Comparison of ENCODE assay signal across 8 mouse cellular contexts in the genomic region with DNA sequence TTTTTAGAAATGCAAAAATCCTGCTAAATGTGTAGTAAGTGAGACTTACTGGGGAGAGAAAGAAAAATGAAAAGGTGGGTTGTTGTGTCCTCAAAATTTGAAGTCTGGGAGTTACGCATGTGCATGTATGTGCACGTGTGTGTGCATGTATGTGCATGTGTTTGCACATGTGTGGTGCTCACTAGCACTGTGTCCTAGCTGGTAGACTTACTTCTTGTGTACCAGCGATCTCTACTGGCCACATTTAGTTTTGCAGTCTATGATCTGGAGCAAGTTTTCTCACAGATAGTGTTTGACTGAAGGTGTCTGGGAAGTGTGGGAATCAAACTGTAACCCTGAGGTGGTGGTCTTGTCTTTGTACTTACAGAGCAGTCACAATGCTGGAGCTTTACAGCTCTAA. TPM values are rescaled to one million over a fixed set of nuclear protein-coding genes. Genes with fewer than 3 reads are reported as not detected.
DNase-seq lines count a peak whose midpoint lies in the region; ATAC-seq and TF ChIP-seq lines count a peak whose summit lies in the region.

No protein-coding gene starts in this region.

- no peak overlapping the region for H3K4me3 ChIP-seq in kidney, embryonic 16.5 days (ENCODE audit: low read length)
- no peak overlapping the region for H3K4me3 ChIP-seq in ES-E14 (ENCODE audit: insufficient read depth in 1 of 2, low read depth in 1 of 2, low read length in 2 of 2, poor library complexity in 1 of 2, severe bottlenecking in 1 of 2)
- H3K4me3 ChIP-seq in forebrain, embryonic 13.5 days = no peak overlapping the region

- peak; percentile 63; the same call in 1 of the 2 replicates for TF ChIP-seq CTCF in brain, embryonic 14.5 days (IDR thresholded peaks at IDR 0.05; ENCODE audit: borderline replicate concordance, extremely low read depth, insufficient read depth, insufficient read length)

- no peaks in the 10 kb centered on the region for H3K36me3 ChIP-seq in kidney, embryonic 16.5 days (ENCODE audit: insufficient read depth, low read length)
- H3K36me3 ChIP-seq in ES-E14 (ENCODE audit: control insufficient read depth, insufficient read depth, low read length, poor library complexity, severe bottlenecking) = no peaks in the 10 kb centered on the region
- H3K36me3 ChIP-seq in forebrain, embryonic 13.5 days (ENCODE audit: poor library complexity, severe bottlenecking) = no peaks in the 10 kb centered on the region

- ATAC-seq in kidney, embryonic 16.5 days (ENCODE audit: low FRiP score, low TSS enrichment) = no peak
- ATAC-seq in forebrain, embryonic 13.5 days = no peak

- intact Hi-C loops in left cerebral cortex, postnatal 25 days (cut with DNase I) = loop anchor here (5.0 kb wide), 1 partner anchor 558 kb away; no protein-coding TSS in a partner anchor

- 31% methylated on average over 3 of the region's 3 CpGs for WGBS in kidney, embryonic 16.5 days
- 28% methylated on average over 3 of the region's 3 CpGs for WGBS in forebrain, embryonic 13.5 days

- in situ Hi-C loops in ES-E14 (cut with MboI; ENCODE audit: low sequenced_read_pairs in 2 of 2, unreplicated experiment in 2 of 2) = loop anchor here (25.0 kb wide), 1 partner anchor 283 kb away; no protein-coding TSS in a partner anchor

- no peaks in the 10 kb centered on the region for H3K27me3 ChIP-seq in kidney, embryonic 16.5 days (ENCODE audit: insufficient read depth, low read length)
- no peaks in the 10 kb centered on the region for H3K27me3 ChIP-seq in forebrain, embryonic 13.5 days

- no peak overlapping the region for H3K27ac ChIP-seq in kidney, embryonic 16.5 days (ENCODE audit: low read length)
- no peak overlapping the region for H3K27ac ChIP-seq in ES-E14 (ENCODE audit: insufficient read depth, low read depth, low read length, poor library complexity, severe bottlenecking)
- no peak overlapping the region for H3K27ac ChIP-seq in forebrain, embryonic 13.5 days

- no peak for TF ChIP-seq POLR2A in brain, embryonic 14.5 days (IDR thresholded peaks at IDR 0.05; ENCODE audit: borderline replicate concordance, extremely low read depth, insufficient read depth, insufficient read length, poor library complexity, severe bottlenecking)

- H3K9me3 ChIP-seq in kidney, embryonic 16.5 days (ENCODE audit: low read length) = no peaks in the 10 kb centered on the region
- H3K9me3 ChIP-seq in ES-E14 (ENCODE audit: control insufficient read depth, insufficient read depth, low read depth, low read length) = no peaks in the 10 kb centered on the region
- no peaks in the 10 kb centered on the region for H3K9me3 ChIP-seq in forebrain, embryonic 13.5 days (replicated peaks)

- DNase-seq in kidney, adult 11 months = peak; percentile 8
- peak; percentile 54 for DNase-seq in ES-E14 (ENCODE audit: low read depth, low spot score)
- DNase-seq in brain, embryonic 14.5 days (ENCODE audit: low read depth) = peak; percentile 70
- peak; percentile 6 for DNase-seq in gonadal fat pad, adult 2 months (ENCODE audit: low read depth)
- peak; percentile 18 to 33 for DNase-seq in left cerebral cortex, postnatal 25 days (ENCODE audit: low spot score in 2 of 2)
- peak; percentile 27 for DNase-seq in retina, postnatal 7 days (ENCODE audit: low read depth, low spot score)

- no peaks in the 10 kb centered on the region for H3K4me1 ChIP-seq in kidney, embryonic 16.5 days (ENCODE audit: insufficient read depth, low read length)
- H3K4me1 ChIP-seq in ES-E14 (ENCODE audit: control insufficient read depth in 2 of 2, insufficient read depth in 2 of 2, low read length in 2 of 2, poor library complexity in 1 of 2) = no peaks in the 10 kb centered on the region
- H3K4me1 ChIP-seq in forebrain, embryonic 13.5 days = no peaks in the 10 kb centered on the region

- no peak overlapping the region for H3K4me2 ChIP-seq in kidney, embryonic 16.5 days (replicated peaks; ENCODE audit: low read depth, low read length)
- no peak overlapping the region for H3K4me2 ChIP-seq in forebrain, embryonic 13.5 days

- no peak overlapping the region for H3K9ac ChIP-seq in kidney, embryonic 16.5 days (replicated peaks; ENCODE audit: low read length)
- no peak overlapping the region for H3K9ac ChIP-seq in ES-E14 (ENCODE audit: insufficient read depth, low read depth, low read length, poor library complexity, severe bottlenecking)
- no peak overlapping the region for H3K9ac ChIP-seq in forebrain, embryonic 13.5 days

TF ChIP-seq in ES-E14, 5 proteins besides CTCF, POLR2A, EP300 and RAD21:
- TF ChIP-seq ZC3H11A (IDR thresholded peaks at IDR 0.05; ENCODE audit: borderline replicate concordance, low read depth, low read length) = peak; percentile 89
- no peak for TF ChIP-seq MAFK (IDR thresholded peaks at IDR 0.05; ENCODE audit: insufficient read depth, low read depth, low read length)
- TF ChIP-seq HCFC1 (IDR thresholded peaks at IDR 0.05; ENCODE audit: borderline replicate concordance, insufficient read depth, low read length) = no peak
- no peak for TF ChIP-seq CHD2 (IDR thresholded peaks at IDR 0.05; ENCODE audit: low read depth, low read length)
- TF ChIP-seq ZNF384 (IDR thresholded peaks at IDR 0.05; ENCODE audit: low read depth, low read length) = no peak

RNA-seq across cellular contexts. Expression of a gene that starts 14.2 kb away (rescaled TPM):
- not detected in 2 replicates for polyA plus RNA-seq in kidney, embryonic 16.5 days (2015; fragmentation: Nextera tagmentation; extraction: Ambion mirVana)
- not detected in 2 replicates for total RNA-seq in ES-E14 (2012; rRNA removed)
- polyA plus RNA-seq in brain, embryonic 14.5 days (2012; rRNA removed) = 0.01 TPM in 1 of 2 replicates, not detected in the other
- polyA plus RNA-seq in gonadal fat pad, adult 2 months (2012; rRNA removed) = not detected in 2 replicates
- not detected for total RNA-seq in left cerebral cortex, postnatal 25 days (2021)
- not detected in 2 replicates for polyA plus RNA-seq in forebrain, embryonic 13.5 days (2015; fragmentation: Nextera tagmentation; extraction: Ambion mirVana)

RNA-seq across cellular contexts. Expression of a gene that starts 15.8 kb away (rescaled TPM):
- not detected in 2 replicates for polyA plus RNA-seq in kidney, embryonic 16.5 days (2015; fragmentation: Nextera tagmentation; extraction: Ambion mirVana)
- not detected in 2 replicates for total RNA-seq in ES-E14 (2012; rRNA removed)
- polyA plus RNA-seq in brain, embryonic 14.5 days (2012; rRNA removed) = not detected in 2 replicates
- polyA plus RNA-seq in gonadal fat pad, adult 2 months (2012; rRNA removed) = not detected in 2 replicates
- not detected for total RNA-seq in left cerebral cortex, postnatal 25 days (2021)
- not detected in 2 replicates for polyA plus RNA-seq in forebrain, embryonic 13.5 days (2015; fragmentation: Nextera tagmentation; extraction: Ambion mirVana)

RNA-seq across cellular contexts. Expression of a gene that starts 18.9 kb away (rescaled TPM):
- polyA plus RNA-seq in kidney, embryonic 16.5 days (2015; fragmentation: Nextera tagmentation; extraction: Ambion mirVana) = 0.51 and 1.7 TPM in 2 replicates
- 30.2 and 40.1 TPM in 2 replicates for total RNA-seq in ES-E14 (2012; rRNA removed)
- polyA plus RNA-seq in brain, embryonic 14.5 days (2012; rRNA removed) = 0.15 TPM in 1 of 2 replicates, not detected in the other
- 0.09 and 0.14 TPM in 2 replicates for polyA plus RNA-seq in gonadal fat pad, adult 2 months (2012; rRNA removed)
- total RNA-seq in left cerebral cortex, postnatal 25 days (2021) = 1 to 10 TPM; 1.7 to 2.6 TPM
- 0.53 and 0.78 TPM in 2 replicates for polyA plus RNA-seq in forebrain, embryonic 13.5 days (2015; fragmentation: Nextera tagmentation; extraction: Ambion mirVana)

RNA-seq across cellular contexts. Expression of a gene that starts 31.6 kb away (rescaled TPM):
- not detected in 2 replicates for polyA plus RNA-seq in kidney, embryonic 16.5 days (2015; fragmentation: Nextera tagmentation; extraction: Ambion mirVana)
- total RNA-seq in ES-E14 (2012; rRNA removed) = not detected in 2 replicates
- not detected in 2 replicates for polyA plus RNA-seq in brain, embryonic 14.5 days (2012; rRNA removed)
- polyA plus RNA-seq in gonadal fat pad, adult 2 months (2012; rRNA removed) = not detected in 2 replicates
- total RNA-seq in left cerebral cortex, postnatal 25 days (2021) = not detected
- polyA plus RNA-seq in forebrain, embryonic 13.5 days (2015; fragmentation: Nextera tagmentation; extraction: Ambion mirVana) = not detected in 2 replicates

RNA-seq across cellular contexts. Expression of a gene that starts 59.0 kb away (rescaled TPM):
- 192 TPM in 2 replicates for polyA plus RNA-seq in kidney, embryonic 16.5 days (2015; fragmentation: Nextera tagmentation; extraction: Ambion mirVana)
- 5.1 and 7.0 TPM in 2 replicates for total RNA-seq in ES-E14 (2012; rRNA removed)
- polyA plus RNA-seq in brain, embryonic 14.5 days (2012; rRNA removed) = 112 and 162 TPM in 2 replicates
- 10.0 and 11.2 TPM in 2 replicates for polyA plus RNA-seq in gonadal fat pad, adult 2 months (2012; rRNA removed)
- total RNA-seq in left cerebral cortex, postnatal 25 days (2021) = 10 to 100 TPM; 23.2 to 24.2 TPM
- 287 and 299 TPM in 2 replicates for polyA plus RNA-seq in forebrain, embryonic 13.5 days (2015; fragmentation: Nextera tagmentation; extraction: Ambion mirVana)

Comparison
In these comparisons a context has a peak if more than half of its experiments do, and no peak if none do; other contexts are left out.
1. DNase-seq: peak in every context shown above with its lines; median percentile 70 in brain, embryonic 14.5 days; 54 in ES-E14; 27 in retina, postnatal 7 days; 26 in left cerebral cortex, postnatal 25 days; 8 in kidney, adult 11 months; 6 in gonadal fat pad, adult 2 months.